Mouse (Mus musculus) thymus, adult 2 months (tissue): ENCODE data around the gene Lonp2.

Experiments used
- CTCF ChIP-seq: fragments of 200-500 bp; IDR thresholded peaks from 2 replicates; pipeline ENCODE4 v1.5.1; 2012; ENCODE audit warnings: mild to moderate bottlenecking, control low read depth, low read length, moderate library complexity, borderline replicate concordance; ENCODE audit not compliant: control insufficient read depth, poor library complexity, insufficient read depth; ENCODE audit errors: extremely low read depth
- POLR2A ChIP-seq: fragments of 200-500 bp; IDR thresholded peaks from 2 replicates; pipeline ENCODE4 v1.6.1; 2012; ENCODE audit warnings: mild to moderate bottlenecking, low read length, control low read depth, moderate library complexity; ENCODE audit not compliant: control insufficient read depth, poor library complexity, insufficient read depth; ENCODE audit errors: extremely low read depth

GRCm38 (mm10) chr8:86695703-86696102 lies 71.9 kb downstream of the Lonp2 start:
- TF ChIP-seq POLR2A (no peak), CTCF (no peak)
